Mouse (Mus musculus) lung, postnatal 0 days (tissue): ENCODE data around the gene Coa3.

ENCODE experiments used
- CTCF ChIP-seq: IDR thresholded peaks from 2 replicates; pipeline ENCODE4 v1.5.1; 2016; ENCODE audit warnings: antibody characterized with exemption, mild to moderate bottlenecking
- EP300 ChIP-seq: IDR thresholded peaks from 2 replicates; pipeline ENCODE4 v1.6.1; 2016; ENCODE audit warnings: antibody characterized with exemption, mild to moderate bottlenecking, control low read depth

GRCm38 (mm10) chr11:101314567-101314966 lies 35.7 kb upstream of the Coa3 start:
- TF ChIP-seq CTCF (0 out of 2 replicates have a peak, but pooled peaks have one; percentile 15), EP300 (no peak)
